Mouse (Mus musculus) frontal cortex, adult 2 months (tissue): ENCODE data around the gene Nrarp. TPM values are rescaled to one million over a fixed set of nuclear protein-coding genes. Genes with fewer than 3 reads are reported as not detected.
A peak's percentile ranks its signal among the peaks of the same experiment; 100 is the strongest.

Experiments
- DNase-seq, 2 experiments: peaks; one replicate each; pipeline ENCODE4 v3.0.0; 2022; ENCODE audit warnings: low spot score in 1 of 2; ENCODE audit errors: extremely low spot score in 1 of 2
- polyA plus RNA-seq: library from polyadenylated mRNA; depleted of rRNA; stranded (reverse); fragments of >200 nt; gene quantifications from 2 replicates; pipeline ENCODE4 v1.2.3, GENCODE M21; 2012

The Nrarp gene
- polyA plus RNA-seq, 1 experiment, result 39.1 TPM

- DNase-seq, result no peak
Observed at GRCm38 (mm10) chr2:25194486-25195171, 14.1 kb downstream of the Nrarp start.

DNA sequence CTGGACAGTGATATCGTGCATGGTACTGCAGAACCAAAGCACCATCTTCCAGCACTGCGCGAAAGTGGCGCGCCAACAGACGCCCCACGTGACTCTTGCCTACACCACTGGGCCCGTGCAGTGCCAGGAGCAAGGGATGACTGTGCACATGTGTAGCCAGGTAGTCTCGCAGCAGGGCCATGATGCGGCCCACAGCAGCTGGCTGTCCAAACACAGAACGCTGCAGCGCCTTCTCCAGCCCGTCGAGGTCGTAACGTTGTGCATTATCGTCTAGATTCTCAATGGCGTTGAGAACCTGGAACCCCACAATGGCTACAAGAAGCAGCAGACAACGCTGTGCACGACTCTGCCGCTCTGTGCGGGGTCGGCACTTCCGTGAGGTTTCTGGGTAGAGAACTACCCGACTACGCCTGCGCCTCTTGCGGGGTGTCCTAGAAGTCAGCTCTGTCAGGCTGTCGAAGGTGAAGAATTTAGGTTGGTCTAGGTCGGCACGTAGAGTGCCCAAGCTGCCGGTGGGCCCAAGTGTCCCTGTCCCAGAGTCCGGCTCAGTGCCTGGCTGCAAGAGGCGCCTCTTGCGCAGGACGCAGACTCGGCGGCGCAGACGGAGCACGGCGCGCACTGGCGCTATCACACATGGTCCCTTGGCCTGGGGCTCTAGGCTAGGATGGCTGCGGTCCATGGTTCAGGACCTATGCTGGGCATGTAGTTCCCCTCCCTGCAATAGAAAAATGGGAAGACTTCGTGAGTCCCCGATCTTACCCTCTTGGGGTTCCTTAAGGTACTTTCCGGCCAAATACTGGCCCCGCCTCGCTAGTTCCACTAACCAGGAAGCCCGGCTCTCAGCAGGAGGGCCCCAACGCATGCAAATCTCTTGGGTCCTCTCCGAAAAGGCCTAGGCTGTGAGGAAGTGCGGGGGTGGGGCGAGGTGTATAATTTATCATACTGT lies 14.9 kb downstream of the Nrarp start:
- DNase-seq, result no peak

- DNase-seq, result no peak
Observed at GRCm38 (mm10) chr2:25196172-25196954, 15.8 kb downstream of the Nrarp start, which contains the start of gene Tor4a. Tor4a (minus strand) TSS chr2:25196886.

GRCm38 (mm10) chr2:25197191-25197590 lies 16.6 kb downstream of the Nrarp start:
- DNase-seq, result no peak

DNA sequence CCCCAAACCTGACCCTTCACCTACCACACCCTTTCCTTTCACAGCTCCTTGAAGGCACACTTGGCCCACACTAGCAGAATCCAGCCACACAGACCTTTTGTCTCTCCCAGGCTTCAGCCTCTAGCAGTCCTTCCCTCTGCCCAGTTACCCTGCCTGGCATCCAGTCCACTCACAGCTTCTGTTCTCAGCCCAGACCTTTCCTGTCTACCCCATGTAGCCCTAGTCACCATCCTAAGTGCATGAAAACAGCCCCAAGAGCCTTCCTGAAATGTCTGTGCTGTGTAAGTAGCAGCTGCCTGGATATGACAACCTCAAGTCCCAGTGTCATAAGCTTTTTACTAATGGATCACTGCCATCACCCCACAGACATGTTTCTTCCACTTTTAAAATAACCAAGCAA lies 17.4 kb downstream of the Nrarp start:
- DNase-seq, result no peak

GRCm38 (mm10) chr2:25200631-25201030 lies 20.1 kb downstream of the Nrarp start:
- DNase-seq, result no peak

DNA sequence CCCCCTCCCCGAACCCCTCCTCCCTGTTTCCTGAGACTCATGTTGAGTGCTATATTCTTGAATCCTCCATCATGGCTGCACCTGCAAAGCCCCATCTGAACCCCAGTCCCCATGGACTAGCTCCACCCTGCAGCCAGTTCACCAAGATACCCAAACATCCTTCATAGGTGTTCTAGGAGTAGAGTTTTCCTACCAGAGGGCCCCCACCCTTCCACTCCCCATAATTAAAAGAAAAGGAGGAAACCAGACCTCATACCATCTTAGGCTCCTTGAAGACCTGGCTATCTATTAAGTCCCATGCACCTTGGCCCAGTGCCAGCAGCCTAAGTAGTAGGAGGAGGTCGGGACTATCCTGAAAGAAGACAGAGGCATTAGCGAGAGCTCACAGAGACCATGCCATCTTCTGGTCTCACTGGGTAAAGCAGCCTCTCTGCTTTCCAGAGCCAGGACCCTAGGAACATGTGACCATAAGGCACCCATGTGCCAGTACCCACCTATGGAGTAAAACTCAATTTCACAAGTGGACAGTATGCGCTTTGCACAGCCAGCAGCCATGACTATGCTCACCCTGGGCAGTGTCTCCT lies 23.2 kb downstream of the Nrarp start:
- no peak for DNase-seq

GRCm38 (mm10) chr2:25207593-25207992 lies 27.0 kb downstream of the Nrarp start:
- no peak for DNase-seq

GRCm38 (mm10) chr2:25210686-25211085 lies 30.1 kb downstream of the Nrarp start:
- no peak for DNase-seq

DNA sequence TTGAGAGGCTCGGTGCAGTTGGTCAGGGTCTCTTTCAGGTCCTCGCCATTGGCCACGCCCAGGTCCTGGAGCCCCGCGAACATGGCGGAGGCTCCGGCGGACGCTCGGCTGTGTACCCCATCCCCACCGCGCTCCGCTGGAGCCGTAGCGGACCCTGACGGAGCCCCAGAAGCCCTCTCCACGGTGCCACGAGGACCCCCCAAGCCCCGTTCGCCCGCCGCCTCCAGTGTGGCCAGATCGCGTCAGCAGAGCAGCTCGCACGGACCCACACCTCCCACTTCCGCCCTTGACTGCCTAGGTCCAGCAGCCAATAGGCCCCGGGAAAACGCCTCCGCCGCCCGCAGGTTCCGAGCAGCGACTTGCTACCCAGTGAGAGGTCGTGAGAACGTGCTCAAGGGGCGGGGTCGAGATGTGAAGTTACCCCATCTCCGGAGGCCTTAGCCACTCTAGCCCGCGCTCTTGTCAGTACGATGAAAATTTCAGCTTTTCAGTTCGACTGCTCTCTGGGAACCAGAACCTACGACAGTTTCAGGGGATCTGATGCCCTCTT lies 30.6 kb downstream of the Nrarp start, which contains the start of gene Nelfb:
TSS of gene Nelfb (minus strand) at position 369 of the 550 bp plus-strand sequence.
- DNase-seq, result peak; percentile 73 to 80

GRCm38 (mm10) chr2:25213266-25213865 lies 32.8 kb downstream of the Nrarp start:
- DNase-seq, result no peak

- no peak for DNase-seq
Observed at GRCm38 (mm10) chr2:25214444-25214843, 33.9 kb downstream of the Nrarp start, which contains the start of gene Stpg3. Stpg3 (minus strand) TSS chr2:25214637.

- no peak for DNase-seq
Observed at GRCm38 (mm10) chr2:25217666-25218065, 37.1 kb downstream of the Nrarp start.

DNA sequence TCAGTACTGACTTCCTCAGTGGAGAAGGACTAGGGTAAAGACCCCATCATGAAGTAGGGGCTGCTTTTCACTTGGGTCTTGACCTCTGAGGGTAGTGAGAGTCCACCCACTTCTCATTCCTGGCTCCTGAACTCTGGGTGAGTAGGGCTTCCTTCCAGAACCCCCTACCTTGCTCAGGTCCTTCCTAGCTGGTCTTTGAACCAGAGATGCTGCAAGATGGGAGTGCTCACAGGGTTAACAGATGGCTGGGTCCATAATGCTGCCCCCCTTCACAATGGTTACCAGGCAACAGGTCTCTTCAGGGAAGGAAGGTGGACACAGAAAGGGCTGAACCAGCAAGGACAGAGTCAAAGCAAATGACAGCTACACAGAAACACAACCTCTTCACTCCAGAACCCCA lies 37.9 kb downstream of the Nrarp start, which contains the start of gene Fam166a:
TSS of gene Fam166a (plus strand) at position 301 of the 400 bp plus-strand sequence.
- no peak for DNase-seq

- DNase-seq, result no peak
Observed at GRCm38 (mm10) chr2:25221331-25221772, 40.8 kb downstream of the Nrarp start.

GRCm38 (mm10) chr2:25223681-25224491 lies 43.3 kb downstream of the Nrarp start:
- peak in 1 of 2 experiments; percentile 77 for DNase-seq

DNA sequence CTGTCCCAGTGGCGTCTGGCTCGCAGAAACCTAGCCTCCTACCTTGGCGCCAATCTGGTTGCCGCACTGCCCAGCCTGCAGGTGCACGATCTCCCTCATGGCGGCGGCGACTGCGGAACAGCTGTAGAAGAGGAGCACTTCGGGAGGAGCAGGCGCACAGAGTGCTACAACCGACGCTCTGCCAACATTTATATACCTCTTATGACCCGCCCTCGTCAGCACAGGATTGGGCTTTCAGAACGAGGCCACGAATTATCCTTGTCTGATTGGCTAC lies 43.9 kb downstream of the Nrarp start, which contains the start of gene Tubb4b:
TSS of gene Tubb4b (minus strand) at position 211 of the 274 bp plus-strand sequence.
- no peak for DNase-seq
